Mouse (Mus musculus): ENCODE results near the gene Rbm6.

Gene Rbm6

GRCm38 (mm10) chr9:107748063-107748462 is 125.0 kb downstream of the Rbm6 start:
- no peak for DNase-seq (ENCODE audit: low spot score)

- DNase-seq (ENCODE audit: low spot score), result no peak
These were observed 125.7 kb downstream of the Rbm6 start for GRCm38 (mm10) chr9:107747310-107747709.

- peak; percentile 27 for DNase-seq (ENCODE audit: low spot score)
These were observed 126.4 kb downstream of the Rbm6 start for GRCm38 (mm10) chr9:107746679-107747078.

- no peak for DNase-seq (ENCODE audit: low spot score)
These were observed 129.0 kb downstream of the Rbm6 start for GRCm38 (mm10) chr9:107744061-107744460.

DNA sequence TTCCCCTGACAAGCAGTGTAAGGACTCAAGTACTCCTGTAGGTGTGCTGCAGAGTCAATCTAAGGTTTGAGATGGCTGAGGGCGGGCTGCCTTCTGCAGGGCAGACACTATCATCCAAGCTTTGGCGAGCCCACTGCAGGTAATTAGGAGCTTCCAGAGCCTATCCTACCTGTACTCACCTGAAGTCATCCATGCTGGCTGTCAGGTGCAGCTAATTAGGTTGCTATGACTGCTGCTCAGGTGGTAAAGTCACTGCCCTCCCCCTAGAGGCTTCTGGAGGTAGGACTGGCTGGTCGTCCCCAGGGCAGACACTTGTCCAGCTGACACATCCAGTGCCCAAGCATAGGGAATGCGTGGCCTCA is 134.2 kb downstream of the Rbm6 start:
- DNase-seq (ENCODE audit: low spot score), result peak; percentile 39

GRCm38 (mm10) chr9:107738020-107738840 is 134.8 kb downstream of the Rbm6 start:
- peak; percentile 86 for DNase-seq (ENCODE audit: low spot score)

DNA sequence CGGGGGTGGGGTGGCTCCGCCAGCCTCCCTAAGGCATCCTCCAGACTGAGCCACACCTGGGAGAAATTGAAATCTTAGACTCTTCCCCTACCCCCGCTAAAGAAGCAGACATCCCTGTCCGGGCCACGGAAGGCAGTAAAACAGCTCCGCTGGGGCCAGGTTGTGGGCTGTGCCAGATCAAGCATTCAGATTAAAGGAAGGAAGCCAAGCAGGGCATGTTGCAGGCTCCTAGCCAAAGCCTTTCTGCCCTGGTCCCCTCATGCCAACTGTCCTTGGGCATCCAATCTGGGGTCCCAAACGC is 136.9 kb downstream of the Rbm6 start:
- no peak for DNase-seq (ENCODE audit: low spot score)

DNA sequence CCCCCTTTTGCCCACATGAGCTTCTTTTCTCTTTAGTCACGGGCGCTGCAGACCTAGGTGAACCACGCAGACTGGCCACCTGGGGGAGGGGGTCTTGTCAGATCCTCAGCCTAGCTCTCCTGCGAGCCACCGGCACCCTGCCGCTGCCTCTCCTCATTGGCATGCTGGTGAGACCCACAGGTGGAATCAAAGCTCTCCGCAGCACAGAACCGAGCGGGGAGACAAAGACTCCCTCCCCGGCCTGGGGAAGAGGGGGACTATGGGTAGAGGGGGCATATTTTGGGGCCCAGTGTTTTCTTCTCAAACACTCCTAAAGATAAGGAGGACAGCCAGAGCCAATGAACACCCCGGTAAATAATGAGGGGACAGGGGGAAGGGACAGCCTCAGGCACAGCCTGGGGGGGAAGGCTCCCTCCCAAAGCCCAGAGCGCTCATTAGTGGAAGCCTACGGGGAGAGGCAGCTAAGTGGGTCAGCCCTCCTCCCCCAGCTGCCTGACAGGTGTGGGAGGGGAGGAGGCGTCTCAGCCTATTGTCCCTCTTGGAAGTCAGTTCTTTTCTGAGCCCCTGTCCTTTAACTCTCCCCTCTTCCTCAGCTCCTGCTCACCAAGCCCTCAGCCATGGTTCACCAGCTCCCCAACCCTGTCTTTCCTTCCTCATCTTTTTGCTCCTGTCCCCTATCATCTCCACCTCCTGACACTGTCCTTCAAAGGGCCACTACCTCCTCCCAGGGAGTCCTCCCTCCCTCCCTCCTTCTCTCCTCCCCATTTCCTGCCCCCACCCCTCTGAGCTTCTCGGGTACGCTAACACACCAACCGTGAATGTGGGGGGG is 137.5 kb downstream of the Rbm6 start:
- DNase-seq (ENCODE audit: low spot score), result no peak

DNA sequence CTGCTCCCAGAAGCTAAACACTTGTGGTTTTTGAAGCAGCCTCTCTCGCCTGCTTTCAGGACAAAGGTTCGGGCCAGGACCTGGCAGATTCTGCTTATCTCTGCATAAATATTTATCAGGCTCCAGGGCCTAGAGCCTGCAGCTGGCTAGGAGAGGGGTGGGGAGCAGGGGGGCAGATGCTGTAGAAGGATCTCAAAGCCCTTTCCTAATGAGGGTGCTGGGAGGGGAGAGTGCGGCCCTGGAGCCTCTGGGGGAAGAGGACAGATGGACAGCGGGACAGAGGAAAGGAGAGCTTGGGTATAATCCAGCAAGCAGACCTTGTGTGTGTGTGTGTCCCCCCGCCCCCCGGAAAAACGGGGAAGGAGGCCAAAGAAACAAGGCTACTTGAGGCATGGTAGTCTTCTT is 138.5 kb downstream of the Rbm6 start:
- peak; percentile 32 for DNase-seq (ENCODE audit: low spot score)

GRCm38 (mm10) chr9:107729709-107730108 is 143.3 kb downstream of the Rbm6 start:
- no peak for DNase-seq (ENCODE audit: low spot score)

DNA sequence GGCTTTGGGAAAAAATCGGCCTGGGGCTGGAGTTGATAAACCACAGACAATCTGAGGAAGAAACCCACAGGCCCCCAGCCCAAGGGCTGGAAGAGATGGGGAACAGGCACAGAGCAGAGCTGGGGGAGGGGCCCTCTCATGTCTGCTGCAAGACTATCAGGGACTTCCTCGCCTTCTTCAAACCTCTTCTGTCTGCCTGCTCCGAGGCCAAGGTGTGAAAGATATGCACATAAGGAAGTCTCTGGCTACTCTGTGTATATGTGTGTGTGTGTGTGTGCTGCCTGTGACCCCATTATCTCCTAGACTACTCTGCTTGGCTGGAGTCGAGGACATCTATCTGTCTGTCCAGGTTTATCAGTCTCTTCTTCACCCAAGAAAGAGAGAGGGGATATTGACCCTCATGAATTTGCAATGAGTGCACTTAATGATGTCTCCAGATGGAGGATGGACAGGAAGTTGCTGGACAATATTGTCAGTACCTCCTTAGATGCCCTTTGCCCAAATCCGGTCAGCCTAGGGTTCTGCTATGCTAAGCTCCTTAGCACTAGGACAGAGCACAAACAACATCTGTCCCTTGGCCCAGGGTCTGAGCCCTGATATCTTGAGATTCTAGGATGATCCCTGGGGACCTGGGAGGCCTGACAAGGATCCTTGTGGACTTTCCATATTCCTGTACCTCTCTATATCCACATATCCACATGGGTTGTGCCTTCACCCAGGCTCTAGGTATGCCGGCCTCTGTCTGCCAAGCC is 143.9 kb downstream of the Rbm6 start:
- DNase-seq (ENCODE audit: low spot score), result no peak

DNA sequence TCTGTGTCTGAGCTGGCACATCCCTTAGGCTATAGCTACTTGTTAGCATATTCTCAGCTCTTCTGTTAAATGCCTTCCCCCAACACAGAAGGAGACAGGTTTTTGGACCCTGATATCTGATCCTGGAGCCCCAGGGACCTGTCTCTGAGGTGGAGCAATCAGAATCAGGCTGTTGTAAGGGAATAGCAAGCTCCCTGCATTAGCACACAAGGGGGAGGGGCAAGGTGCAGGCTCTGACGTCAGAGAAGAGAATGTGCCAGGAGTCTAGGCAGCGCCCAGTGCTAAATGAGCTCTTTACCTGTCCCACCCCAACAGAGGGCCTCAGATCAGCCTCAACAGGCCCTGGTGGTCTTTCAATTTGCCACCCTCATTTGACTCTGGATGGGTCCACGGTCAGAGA is 146.0 kb downstream of the Rbm6 start:
- no peak for DNase-seq (ENCODE audit: low spot score)

- DNase-seq (ENCODE audit: low spot score), result peak; percentile 37
These were observed 148.2 kb downstream of the Rbm6 start for GRCm38 (mm10) chr9:107724796-107725195.

- DNase-seq (ENCODE audit: low spot score), result no peak
These were observed 149.1 kb downstream of the Rbm6 start for GRCm38 (mm10) chr9:107723794-107724531.

All from adipocyte (in vitro differentiated cells).